Mouse (Mus musculus) erythroblast, adult 5-6 weeks (primary cell): ENCODE results near the gene Bbs5. TPM values are rescaled to one million over a fixed set of nuclear protein-coding genes. Genes with fewer than 3 reads are reported as not detected.
"Not testable (repeated sequence)": the region's sequence is repeated elsewhere in the genome, so short reads cannot be mapped to it uniquely, and the experiment has no call there.

Source experiments
- ATAC-seq: replicated peaks from 2 replicates; pipeline ENCODE4 v1.8.0; 2016; ENCODE audit warnings: moderate number of reproducible peaks, mild to moderate bottlenecking, moderate TSS enrichment, inconsistent platforms; ENCODE audit not compliant: poor library complexity, low FRiP score, severe bottlenecking
- total RNA-seq, 2 experiments: library from RNA; stranded (forward) in 1 of 2; stranded (reverse) in 1 of 2; fragments of 150-400 nt in 1 of 2; fragments of 200-764, 138-1000 nt in 1 of 2; gene quantifications; 2 replicates each; pipeline versions ENCODE4 v1.2.3 to v1.2.4; 2015 to 2017; ENCODE audit warnings: low replicate concordance in 2 of 2

Gene Bbs5
- total RNA-seq, 2 experiments from 2014 or later = not detected

GRCm38 (mm10) chr2:69667656-69668055, 20.7 kb downstream of the Bbs5 start:
- no peak for ATAC-seq

DNA sequence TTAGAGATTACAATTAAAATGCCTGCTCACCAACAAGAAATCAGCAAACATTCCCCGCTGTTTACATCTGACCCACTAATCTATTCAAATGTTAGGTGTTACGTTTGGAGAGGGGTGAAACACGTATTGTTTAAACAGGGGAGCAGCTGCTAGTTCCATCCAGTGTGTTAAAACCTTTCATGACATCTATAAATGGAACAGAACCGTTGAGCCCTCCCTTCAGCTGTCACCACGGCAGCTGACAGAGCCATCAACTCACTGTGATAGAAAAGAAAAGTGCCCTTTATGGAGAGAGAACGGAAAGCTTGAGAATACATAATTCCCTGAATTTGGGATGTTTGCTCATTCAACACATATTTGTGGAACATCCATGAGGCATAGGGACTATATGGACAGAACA, 21.4 kb downstream of the Bbs5 start:
- ATAC-seq = no peak

- ATAC-seq = no peak
These were observed 22.9 kb downstream of the Bbs5 start, which contains the start of gene Klhl41 for GRCm38 (mm10) chr2:69669853-69670252. Gene Klhl41, plus strand, starts transcription at chr2:69670120.

- no peak for ATAC-seq
These were observed 26.8 kb downstream of the Bbs5 start for GRCm38 (mm10) chr2:69673723-69674122.

DNA sequence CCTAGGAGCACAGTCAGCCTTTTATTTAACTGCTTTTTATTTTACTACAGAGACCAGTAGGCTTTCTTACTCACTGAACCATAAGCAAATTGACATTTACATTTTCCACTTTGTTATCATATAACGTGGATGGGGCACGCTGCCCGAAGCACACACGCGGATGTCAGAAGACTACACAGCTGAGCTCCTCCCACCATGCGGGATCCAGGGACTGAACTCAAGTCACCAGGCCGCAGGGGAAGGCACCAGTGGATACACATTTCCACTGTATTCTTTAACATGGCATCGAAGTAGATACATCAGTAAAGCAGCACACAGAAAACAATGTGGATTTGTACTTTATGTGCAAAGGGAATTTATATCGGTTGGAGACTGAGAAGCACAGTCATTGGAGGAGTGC, 28.3 kb downstream of the Bbs5 start:
- no peak for ATAC-seq

DNA sequence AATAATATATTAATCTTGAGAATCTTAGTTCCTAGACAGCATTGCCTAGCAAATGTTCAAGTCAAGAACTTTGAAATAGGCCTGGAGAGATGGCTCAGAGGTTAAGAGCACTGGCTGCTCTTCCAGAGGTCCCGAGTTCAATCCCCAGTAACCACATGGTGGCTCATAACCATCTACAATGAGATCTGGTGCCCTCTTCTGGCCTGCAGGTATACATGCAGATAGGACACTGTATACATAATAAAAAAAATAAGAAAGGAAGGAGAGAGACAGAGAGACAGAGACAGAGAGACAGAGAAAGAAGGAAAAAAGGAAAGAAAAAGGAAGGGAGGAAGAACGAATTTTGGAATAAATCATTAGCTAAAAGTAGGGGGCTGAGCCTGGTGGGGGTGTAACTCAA, 29.7 kb downstream of the Bbs5 start:
- ATAC-seq = no peak

GRCm38 (mm10) chr2:69677215-69677614, 30.2 kb downstream of the Bbs5 start:
- not testable (repeated sequence) for ATAC-seq

- peak; percentile 62 for ATAC-seq
These were observed 33.0 kb downstream of the Bbs5 start for GRCm38 (mm10) chr2:69679990-69680389.

DNA sequence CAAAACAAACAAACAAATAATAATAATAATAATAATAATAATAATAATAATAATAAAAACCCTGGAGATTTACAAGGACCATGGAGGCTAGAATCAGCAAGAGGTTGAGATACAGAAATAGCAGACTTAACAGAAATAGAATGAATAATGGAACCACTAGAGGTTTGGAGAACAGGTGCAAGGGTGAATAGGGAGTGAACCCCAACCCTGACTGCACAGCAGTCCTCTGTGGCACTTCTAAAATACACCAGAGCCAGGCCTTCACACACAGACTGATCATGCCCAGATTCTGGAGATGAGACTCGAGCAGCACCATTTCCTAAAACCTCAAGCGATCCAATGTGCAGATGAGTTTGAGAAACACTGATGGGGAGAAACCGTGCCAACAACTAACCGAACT, 35.0 kb downstream of the Bbs5 start:
- ATAC-seq = no peak

DNA sequence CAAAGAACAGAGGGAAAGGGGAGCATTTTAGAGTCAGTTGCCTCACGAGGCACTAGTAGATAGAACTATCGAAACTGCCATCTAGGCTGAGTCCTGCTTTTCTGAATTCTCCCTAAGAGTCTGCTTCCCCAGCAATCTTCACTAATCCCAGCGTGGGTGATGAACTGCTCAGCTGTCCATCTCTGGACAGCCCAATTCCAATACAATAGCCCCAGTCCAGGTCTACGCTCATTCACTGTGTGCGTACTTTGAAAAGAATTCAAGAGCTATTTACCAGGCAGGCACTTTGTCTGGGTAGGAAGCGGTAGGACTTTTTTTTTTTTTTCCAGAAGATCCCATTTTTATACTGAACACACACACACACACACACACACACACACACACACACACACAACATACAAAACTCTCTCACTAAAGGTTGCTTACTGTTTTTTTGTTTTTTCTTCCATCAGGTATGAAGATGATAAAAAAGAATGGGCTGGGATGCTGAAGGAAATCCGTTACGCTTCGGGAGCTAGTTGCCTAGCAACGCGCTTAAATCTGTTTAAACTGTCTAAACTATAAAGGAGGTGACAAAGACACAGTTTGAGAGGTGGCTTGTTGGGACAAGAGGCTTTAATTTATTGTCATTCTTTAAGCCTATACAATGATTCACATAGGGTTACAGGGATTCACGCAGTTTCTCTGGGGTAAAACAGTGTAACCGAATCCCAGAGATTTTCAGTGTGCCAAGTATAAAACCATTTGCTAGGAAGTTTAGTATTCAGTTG, 36.2 kb downstream of the Bbs5 start:
- ATAC-seq = no peak

DNA sequence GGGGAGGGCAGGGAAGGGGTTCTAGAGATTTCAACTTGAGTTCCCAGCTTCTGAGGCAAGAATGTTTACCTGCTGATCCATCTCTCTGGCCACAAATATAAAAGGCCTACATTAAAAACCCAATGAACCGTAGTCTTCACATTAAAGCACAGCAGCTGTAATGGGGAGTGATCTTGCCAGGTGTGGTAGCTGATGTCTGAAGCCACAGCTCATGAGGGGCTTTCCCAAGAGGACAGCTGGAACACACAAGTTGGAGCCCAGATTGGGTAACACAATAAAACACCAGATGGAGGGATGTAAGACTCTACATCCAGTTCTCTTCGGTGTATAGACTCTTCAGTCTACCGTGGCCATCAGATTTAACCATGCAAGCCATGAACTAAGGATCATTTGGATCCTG, 37.5 kb downstream of the Bbs5 start:
- no peak for ATAC-seq

- no peak for ATAC-seq
These were observed 43.2 kb downstream of the Bbs5 start for GRCm38 (mm10) chr2:69690214-69690613.

GRCm38 (mm10) chr2:69690843-69691242, 43.9 kb downstream of the Bbs5 start:
- no peak for ATAC-seq

- no peak for ATAC-seq
These were observed 46.5 kb downstream of the Bbs5 start for GRCm38 (mm10) chr2:69693501-69693900.

DNA sequence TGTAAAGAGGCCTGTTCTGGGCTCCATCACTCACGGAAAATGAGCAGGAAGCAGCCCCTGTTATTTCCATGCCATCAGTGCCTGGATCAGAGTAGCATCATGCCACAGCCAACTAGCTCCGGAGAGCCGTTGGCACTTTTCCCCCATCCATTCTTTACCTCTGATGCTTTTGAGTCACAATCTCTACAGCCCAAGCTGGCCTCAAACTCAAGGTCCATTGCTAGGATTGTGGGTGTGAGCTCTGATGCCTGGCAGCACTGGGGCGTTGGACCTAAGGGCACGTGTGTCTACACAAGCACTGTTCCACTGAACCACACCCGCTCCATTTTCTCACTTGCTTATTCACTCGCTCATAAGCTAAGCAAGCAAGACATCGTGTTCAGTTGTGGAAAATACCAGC, 53.5 kb downstream of the Bbs5 start:
- ATAC-seq = no peak

GRCm38 (mm10) chr2:69712171-69712570, 65.2 kb downstream of the Bbs5 start:
- no peak for ATAC-seq

GRCm38 (mm10) chr2:69712981-69713625, 66.1 kb downstream of the Bbs5 start, which contains the start of gene Fastkd1:
Gene Fastkd1, minus strand, starts transcription at chr2:69713516.
- ATAC-seq = peak; percentile 100

- ATAC-seq = no peak
These were observed 66.6 kb downstream of the Bbs5 start for GRCm38 (mm10) chr2:69713626-69714014.

DNA sequence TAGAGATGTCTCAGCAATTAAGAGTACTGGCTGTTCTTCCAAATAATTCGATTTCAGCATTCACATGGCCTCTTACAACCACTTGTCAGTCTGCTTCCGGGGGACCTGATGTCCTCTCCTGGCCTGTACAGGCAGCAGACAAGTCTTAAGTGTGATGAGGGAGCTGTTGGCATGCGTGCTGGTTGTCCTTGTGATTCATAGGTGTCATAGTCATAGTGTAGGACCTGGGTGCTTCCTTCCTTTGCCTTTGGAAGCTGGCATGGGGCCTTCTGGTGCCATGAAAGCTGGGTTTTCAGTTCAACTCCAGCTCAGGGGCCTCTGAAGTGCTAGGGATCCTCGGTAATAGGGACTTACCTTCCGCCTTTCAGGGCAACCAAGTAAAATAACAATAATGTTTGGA, 67.2 kb downstream of the Bbs5 start:
- ATAC-seq = no peak

DNA sequence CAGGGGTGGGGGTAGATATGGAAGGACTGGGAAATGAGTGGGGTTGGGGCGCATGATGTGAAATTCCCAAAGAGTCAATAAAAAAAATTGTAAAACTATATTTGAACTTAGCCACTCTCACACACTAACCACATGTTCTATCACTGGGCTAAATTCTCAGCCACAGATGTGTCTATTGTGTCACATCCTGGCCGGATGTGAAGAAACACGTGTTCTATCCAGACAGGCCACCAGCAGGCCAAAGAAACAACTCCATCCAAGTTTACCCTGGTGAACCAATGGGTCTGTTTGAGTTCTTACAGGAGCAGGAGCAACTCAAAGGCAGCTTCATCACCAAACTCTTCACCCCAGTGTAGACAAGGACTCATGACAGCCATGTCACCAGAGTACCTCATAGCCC, 69.5 kb downstream of the Bbs5 start:
- no peak for ATAC-seq
